Mouse (Mus musculus): Measurements from ENCODE around the gene Mlec. TPM values are rescaled to one million over a fixed set of nuclear protein-coding genes. Genes with fewer than 3 reads are reported as not detected.
A peak's percentile ranks its signal among the peaks of the same experiment; 100 is the strongest.
"Not testable (repeated sequence)": the region's sequence is repeated elsewhere in the genome, so short reads cannot be mapped to it uniquely, and the experiment has no call there.

Mlec gene
- polyA plus RNA-seq, 1 experiment from 2014 or later: 294 TPM

DNA sequence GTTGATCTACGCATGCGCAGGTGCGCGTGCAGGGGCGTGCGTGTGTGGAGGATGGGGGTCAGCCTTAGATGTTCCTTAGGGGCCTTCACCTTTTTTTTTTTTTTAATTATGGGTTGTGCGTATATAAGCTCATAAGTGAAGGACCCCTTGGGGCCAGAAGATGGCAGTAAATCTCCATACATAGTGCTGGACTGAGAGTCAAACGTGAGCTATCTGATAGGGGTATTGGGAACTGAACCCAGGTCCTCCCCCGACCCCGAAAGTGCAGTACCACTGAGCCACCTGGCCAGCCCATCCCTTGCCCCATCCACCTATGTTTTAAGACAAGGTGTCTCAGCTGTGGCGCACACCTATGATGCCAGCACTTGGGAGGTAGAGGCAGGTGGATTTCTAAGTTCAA lies 21.6 kb upstream of the Mlec start:
- ChIA-PET CTCF (interaction anchor here (0.9 to 1.5 kb wide), 2 partner anchors 9 to 12 kb away, joined by 3 to 5 read pairs; no protein-coding TSS in a partner anchor), POLR2A (interaction anchor here (0.7 to 1.1 kb wide), 2 partner anchors 9 to 146 kb away, joined by 3 to 4 read pairs; no protein-coding TSS in a partner anchor)
- ATAC-seq: no peak
- no peak for TF ChIP-seq CTCF (IDR thresholded peaks at IDR 0.05)
- H3K27me3 ChIP-seq: peaks cover 3% of the 10 kb centered on the region
- in situ Hi-C loops (cut with MboI; ENCODE audit: low pct_unique_long_range_greater_than_20kb): no loop called here
- DNase-seq (ENCODE audit: low read depth, low spot score): no peak

DNA sequence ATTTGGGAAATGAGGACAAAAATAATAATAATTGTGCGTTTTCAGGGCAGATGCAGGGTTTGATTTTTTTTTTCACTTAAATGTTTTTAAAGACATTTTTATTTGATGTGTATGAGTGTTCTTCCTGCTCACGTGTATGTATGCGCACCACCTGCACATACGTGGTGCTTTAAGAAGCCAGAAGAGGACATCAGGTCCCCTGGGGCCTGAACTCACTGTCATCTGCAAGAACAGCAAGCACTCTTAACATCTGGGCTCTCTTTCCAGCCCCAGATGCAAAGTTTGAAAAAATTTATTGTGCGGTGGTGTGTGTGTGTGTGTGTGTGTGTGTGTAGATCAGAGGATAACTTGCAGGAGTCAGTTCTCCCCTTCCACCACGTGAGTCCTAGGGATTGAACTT lies 19.9 kb upstream of the Mlec start:
- DNase-seq (ENCODE audit: low read depth, low spot score) (no peak), ATAC-seq (no peak)
- in situ Hi-C loops (cut with MboI; ENCODE audit: low pct_unique_long_range_greater_than_20kb): no loop called here
- POLR2A ChIA-PET: no interaction called here
- CTCF ChIA-PET: no interaction called here
- H3K27me3 ChIP-seq: peaks cover 3% of the 10 kb centered on the region
- TF ChIP-seq CTCF (IDR thresholded peaks at IDR 0.05): no peak

DNA sequence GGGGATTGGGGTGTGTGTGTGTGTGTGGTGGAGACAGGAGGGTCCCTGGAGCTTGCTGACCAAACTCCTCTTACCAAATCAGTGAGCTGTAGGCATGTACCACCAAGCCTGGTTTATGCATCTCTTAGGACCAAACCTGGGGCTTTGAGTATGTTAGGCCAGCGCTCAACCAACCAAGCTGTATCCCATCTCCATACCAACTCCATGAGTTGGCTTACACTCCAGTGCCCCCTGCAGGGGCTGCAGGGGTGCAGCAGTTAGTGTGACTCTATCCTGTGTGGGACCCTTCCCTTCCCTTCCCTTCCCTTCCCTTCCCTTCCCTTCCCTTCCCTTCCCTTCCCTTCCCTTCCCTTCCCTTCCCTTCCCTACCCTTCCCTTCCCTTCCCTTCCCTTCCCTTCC lies 16.6 kb upstream of the Mlec start:
- no peak for TF ChIP-seq CTCF (IDR thresholded peaks at IDR 0.05)
- ChIA-PET CTCF (interaction anchor here (1.0 to 1.6 kb wide), 2 partner anchors 49 to 94 kb away, joined by 3 to 4 read pairs; no protein-coding TSS in a partner anchor), POLR2A (no interaction called here)
- H3K27me3 ChIP-seq: peaks cover 3% of the 10 kb centered on the region
- DNase-seq (ENCODE audit: low read depth, low spot score) (no peak), ATAC-seq (no peak)
- in situ Hi-C loops (cut with MboI; ENCODE audit: low pct_unique_long_range_greater_than_20kb): no loop called here

DNA sequence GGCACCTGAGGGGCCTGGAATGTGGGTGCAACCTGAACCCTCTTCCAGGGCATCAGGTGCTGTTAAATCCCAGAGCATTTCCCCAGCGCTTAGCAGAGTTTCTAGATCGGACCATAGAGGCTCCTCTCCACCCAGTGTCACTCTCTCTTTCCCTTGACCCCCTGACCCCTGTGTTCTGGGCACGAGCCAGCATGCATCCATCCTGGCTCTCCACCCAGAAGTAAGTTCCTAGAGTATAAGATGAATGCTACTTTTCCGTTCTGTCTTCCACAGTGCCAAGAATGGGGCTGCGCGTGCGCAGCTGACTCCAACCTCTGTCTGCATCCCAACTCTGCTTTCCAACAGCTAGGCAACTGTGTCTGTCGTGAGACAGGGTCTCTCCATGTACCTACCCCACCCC lies 12.2 kb upstream of the Mlec start:
- ChIA-PET POLR2A (no interaction called here), CTCF (no interaction called here)
- no peaks in the 10 kb centered on the region for H3K27me3 ChIP-seq
- ATAC-seq (no peak), DNase-seq (ENCODE audit: low read depth, low spot score) (no peak)
- no peak for TF ChIP-seq CTCF (IDR thresholded peaks at IDR 0.05)
- in situ Hi-C loops (cut with MboI; ENCODE audit: low pct_unique_long_range_greater_than_20kb): no loop called here

DNA sequence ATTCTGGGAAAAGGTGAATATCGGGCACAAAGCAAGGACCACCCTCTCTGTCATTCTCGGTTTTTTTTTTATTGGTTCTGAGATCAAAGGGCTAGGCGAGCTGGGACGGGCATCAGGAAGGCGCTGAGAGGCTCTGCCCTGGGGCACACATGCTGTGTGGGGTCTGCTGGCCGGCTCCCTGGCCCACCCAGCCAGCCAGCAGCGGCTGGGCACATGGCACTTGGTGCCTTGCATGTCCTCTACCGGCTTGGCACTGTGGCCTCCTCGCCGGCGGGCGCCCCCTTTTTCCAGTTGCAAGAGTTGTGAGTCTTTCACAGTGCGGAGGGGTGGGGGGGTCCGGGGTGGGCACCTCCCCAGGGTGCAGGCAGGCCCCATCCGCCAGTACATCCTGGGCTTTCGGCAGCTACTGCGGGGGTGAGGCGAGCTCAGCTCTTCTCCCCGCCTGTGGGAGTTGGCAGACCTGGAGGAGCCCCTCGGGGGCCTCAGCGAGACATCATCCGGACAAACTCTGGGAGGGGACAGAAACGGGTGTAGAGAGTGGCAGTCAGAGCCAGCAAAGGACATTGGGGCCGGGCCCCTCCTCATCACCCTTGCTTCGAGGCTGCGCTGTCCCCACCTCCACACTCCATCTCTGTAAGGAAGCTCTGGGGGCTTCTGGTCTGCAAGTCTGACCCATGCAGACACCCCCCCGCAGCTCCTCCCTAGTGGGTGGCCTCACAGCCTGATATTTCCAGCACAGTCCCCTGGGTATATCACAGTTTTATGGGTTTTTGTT lies 10.8 kb upstream of the Mlec start:
- no peak for DNase-seq (ENCODE audit: low read depth, low spot score)
- POLR2A ChIA-PET: interaction anchor here (0.5 kb wide), 1 partner anchor 72 kb away, joined by 3 read pairs; no protein-coding TSS in a partner anchor
- no peak for TF ChIP-seq CTCF (IDR thresholded peaks at IDR 0.05)
- ATAC-seq: no peak
- no peaks in the 10 kb centered on the region for H3K27me3 ChIP-seq
- in situ Hi-C loops (cut with MboI; ENCODE audit: low pct_unique_long_range_greater_than_20kb): no loop called here
- CTCF ChIA-PET: no interaction called here

DNA sequence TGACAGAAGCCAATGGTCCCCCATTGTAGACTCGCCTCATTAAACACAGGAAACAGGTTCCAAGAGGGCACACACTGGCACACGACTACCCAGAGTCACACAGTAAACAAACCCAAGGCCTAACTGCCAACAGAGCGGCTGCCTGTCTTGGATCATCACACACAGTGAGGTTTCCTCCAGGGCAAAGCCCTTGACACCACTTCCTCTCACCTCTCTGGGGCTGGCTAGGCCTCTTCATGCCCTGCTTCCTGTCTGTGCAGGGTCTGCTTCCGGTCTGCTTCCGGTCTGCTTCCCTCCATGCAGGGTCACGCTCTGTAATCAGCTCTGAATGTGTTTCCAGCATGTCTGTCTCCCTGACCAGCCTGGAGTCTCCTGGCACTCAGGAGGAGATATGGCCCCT lies 9.4 kb upstream of the Mlec start:
- POLR2A ChIA-PET: interaction anchor here (0.6 to 1.6 kb wide), 2 partner anchors 11 to 45 kb away, joined by 3 to 6 read pairs; no protein-coding TSS in a partner anchor
- ATAC-seq: no peak
- in situ Hi-C loops (cut with MboI; ENCODE audit: low pct_unique_long_range_greater_than_20kb): no loop called here
- TF ChIP-seq CTCF (IDR thresholded peaks at IDR 0.05): no peak
- CTCF ChIA-PET: interaction anchor here (0.8 to 1.4 kb wide), 3 partner anchors 12 to 189 kb away, joined by 3 read pairs; no protein-coding TSS in a partner anchor
- DNase-seq (ENCODE audit: low read depth, low spot score): no peak
- no peaks in the 10 kb centered on the region for H3K27me3 ChIP-seq

DNA sequence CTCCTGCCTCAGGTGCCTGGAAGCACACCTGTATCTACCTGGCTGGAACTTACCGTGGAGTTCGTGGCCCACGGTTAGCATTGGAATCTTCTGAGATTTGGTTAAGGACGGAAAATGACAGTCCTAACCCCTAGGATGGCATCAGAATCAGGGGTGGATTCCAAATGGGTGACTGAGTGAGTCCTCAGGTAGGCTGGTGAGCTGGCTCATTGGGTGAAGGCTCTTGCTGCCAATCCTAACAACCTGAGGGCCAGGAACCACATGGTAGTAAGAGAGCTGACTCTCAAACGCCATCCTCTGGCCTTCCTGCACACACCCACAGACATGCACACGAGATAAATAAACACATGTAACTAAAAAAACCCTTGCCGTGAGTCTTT lies 8.8 kb upstream of the Mlec start:
- in situ Hi-C loops (cut with MboI; ENCODE audit: low pct_unique_long_range_greater_than_20kb): no loop called here
- ChIA-PET POLR2A (interaction anchor here (1.6 kb wide), 1 partner anchor 10 kb away, joined by 6 read pairs; no protein-coding TSS in a partner anchor), CTCF (interaction anchor here (1.0 to 3.0 kb wide), 3 partner anchors 11 to 41 kb away, joined by 3 to 15 read pairs (median 4); no protein-coding TSS in a partner anchor)
- no peaks in the 10 kb centered on the region for H3K27me3 ChIP-seq
- DNase-seq (ENCODE audit: low read depth, low spot score): no peak
- TF ChIP-seq CTCF (IDR thresholded peaks at IDR 0.05): no peak
- ATAC-seq: no peak

DNA sequence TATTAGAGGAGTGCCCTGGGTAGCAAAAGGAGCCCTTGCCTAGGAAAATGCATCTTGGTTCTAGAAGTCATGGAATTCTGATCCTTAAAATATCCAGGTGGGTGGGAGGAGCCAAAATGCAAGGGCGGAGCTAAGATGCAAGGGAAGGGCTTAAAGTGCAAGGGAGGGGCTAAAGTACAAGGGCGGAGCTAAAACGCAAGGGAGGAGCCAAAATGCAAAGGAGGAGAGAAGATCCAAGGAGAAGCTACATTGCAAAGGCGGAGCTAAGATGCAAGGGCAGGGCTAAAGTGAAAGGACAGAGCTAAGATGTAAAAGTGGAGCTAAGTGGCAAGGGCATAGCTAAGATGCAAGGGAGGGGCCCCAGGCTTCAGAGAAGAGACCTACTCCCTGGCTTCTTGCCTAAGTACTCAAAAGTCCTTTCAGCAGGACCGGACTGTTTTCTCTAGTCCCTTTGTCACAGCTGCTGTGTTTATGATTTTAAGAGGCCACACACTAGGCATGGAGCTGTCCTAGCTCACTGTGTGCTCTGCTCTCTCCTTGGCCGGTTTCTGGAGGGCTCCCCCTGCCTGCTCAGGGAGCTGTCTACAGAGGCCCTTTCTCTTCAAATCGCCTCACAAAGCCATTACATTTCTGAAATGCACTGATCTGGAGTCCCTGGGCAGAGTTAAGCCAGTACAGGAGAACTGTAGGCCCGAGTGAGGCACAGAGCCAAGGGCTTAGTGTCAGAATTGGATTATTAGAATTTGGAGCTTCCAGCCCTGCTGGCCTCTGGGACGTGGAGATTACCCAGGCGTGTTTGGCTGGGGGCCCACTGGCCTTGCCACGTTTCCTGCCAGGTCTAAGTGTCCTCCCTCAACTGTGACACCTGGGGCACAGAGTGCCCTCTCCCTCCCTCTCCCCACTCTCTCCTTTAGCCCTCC lies 8.2 kb upstream of the Mlec start:
- DNase-seq (ENCODE audit: low read depth, low spot score) (no peak), ATAC-seq (peak; percentile 62)
- H3K27me3 ChIP-seq: no peaks in the 10 kb centered on the region
- TF ChIP-seq CTCF (IDR thresholded peaks at IDR 0.05): no peak
- CTCF ChIA-PET: interaction anchor here (1.0 to 3.0 kb wide), 4 partner anchors 10 to 47 kb away, joined by 3 to 15 read pairs (median 4); partner anchors contain the start of gene Acads
- in situ Hi-C loops (cut with MboI; ENCODE audit: low pct_unique_long_range_greater_than_20kb): no loop called here
- POLR2A ChIA-PET: interaction anchor here (1.6 kb wide), 1 partner anchor 10 kb away, joined by 6 read pairs; no protein-coding TSS in a partner anchor

DNA sequence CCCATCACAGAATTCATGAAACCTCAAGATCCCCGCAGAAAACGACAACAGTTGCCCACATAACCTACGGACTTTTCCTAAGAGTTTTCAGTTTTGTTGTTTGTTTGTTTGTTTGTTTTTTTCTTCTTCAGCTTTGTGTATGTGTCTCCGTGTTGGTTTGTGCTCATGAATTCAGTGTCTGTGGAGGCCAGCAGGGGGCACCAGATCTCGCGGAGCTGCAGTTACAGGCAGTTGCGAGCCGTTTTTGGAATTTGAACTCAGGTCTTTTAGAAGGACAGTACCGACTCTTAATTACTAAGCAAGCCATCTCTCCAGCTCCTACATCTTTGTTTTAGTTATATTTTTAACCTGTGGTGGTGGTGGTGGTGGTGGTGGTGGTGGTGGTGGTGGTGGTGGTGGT lies 7.4 kb upstream of the Mlec start:
- no peak for ATAC-seq
- POLR2A ChIA-PET: no interaction called here
- no peak for TF ChIP-seq CTCF (IDR thresholded peaks at IDR 0.05)
- DNase-seq (ENCODE audit: low read depth, low spot score): no peak
- in situ Hi-C loops (cut with MboI; ENCODE audit: low pct_unique_long_range_greater_than_20kb): no loop called here
- CTCF ChIA-PET: interaction anchor here (0.8 to 3.0 kb wide), 3 partner anchors 21 to 46 kb away, joined by 3 to 15 read pairs (median 3); partner anchors contain the start of gene Acads
- no peaks in the 10 kb centered on the region for H3K27me3 ChIP-seq

DNA sequence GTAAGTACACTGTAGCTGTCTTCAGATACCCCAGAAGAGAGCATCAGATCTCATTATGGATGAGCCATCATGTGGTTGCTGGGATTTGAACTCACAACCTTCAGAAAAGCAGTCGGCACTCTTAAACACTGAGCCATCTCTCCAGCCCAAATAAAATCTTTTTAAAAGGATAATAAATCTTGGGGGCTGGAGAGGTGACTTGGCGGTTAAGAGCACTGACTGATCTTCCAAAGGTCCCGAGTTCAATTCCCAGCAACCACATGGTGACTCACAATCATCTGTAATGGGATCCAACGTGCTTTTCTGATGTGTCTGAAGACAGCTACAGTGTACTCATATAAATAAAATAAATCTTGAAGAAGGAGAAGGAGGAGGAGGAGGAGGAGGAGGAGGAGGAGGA lies 6.5 kb upstream of the Mlec start:
- in situ Hi-C loops (cut with MboI; ENCODE audit: low pct_unique_long_range_greater_than_20kb); POLR2A ChIA-PET; DNase-seq (ENCODE audit: low read depth, low spot score); H3K27me3 ChIP-seq; ATAC-seq: not testable (repeated sequence)
- CTCF ChIA-PET: interaction anchor here (3.0 kb wide), 1 partner anchor 39 kb away, joined by 15 read pairs; no protein-coding TSS in a partner anchor
